Mouse (Mus musculus): ENCODE measurements around the gene Clic3.

DNA sequence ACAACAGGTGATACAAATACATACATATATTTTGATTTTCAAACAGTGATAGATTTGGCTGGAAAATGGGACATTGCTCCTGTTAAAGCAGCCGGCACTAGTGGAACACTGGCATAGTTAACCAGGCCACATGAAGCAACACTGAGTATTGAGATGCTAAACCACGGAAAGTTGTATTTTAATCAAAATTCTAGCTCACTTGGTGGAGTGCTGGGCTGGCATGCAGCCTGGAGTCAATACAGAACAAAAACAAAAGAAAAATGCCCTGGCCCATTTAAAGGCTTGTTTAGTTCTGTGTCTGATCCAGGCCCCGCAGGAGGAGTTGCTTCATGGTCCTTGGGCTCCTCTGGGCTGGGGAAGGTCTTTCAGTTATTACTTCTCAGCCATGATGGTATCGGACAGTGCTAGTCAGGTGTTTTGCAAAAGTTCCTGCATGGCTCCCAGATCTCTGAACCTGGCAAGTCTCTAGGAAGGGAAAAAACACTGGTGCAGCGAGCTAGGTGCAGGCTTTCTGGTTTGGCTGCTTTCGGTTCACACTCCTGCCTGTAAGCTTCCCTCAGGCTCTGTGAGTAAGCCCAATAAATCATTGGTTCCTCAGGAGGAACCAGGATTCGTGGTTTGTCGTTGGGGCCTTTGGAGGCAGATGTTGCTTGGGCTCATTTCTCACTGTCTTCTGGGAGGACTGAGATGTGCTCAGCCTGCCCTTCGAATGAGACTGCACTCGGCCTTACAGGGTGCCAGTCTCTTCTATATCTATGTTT lies 23.1 kb downstream of the Clic3 start:
- TF ChIP-seq CTCF (IDR thresholded peaks at IDR 0.05; ENCODE audit: control insufficient read depth, insufficient read depth, low read length) (no peak), POLR2A (IDR thresholded peaks at IDR 0.05; ENCODE audit: borderline replicate concordance, control insufficient read depth, low read depth, low read length) (no peak)

Data from bone marrow, adult 2 months (tissue).